Mouse (Mus musculus): ENCODE measurements at regions not wholly inside any gene's neighbourhood (a gene's known extent, or its start where the extent isn't known, plus 50 kb on each side); places are given as distances from the start of the nearest gene placed in this dataset.

DNA sequence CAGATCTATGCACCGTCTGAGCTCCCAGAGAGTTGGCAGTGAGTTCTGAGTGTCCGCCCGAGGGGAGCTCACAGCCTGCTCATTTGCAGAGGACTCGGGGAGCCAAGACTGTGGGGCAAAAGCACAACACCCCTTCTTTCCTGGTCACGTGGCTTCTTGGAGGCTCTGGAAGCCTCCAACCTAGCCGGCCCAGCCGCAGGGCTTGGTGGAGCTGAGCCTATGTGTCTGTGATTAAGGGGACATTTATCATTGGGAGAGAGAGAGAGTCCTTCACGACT is 217.5 kb downstream of the Vrk1 start:
- H3K27me3 ChIP-seq (ENCODE audit: control insufficient read depth, insufficient read depth, low read length): no peaks in the 10 kb centered on the region
- no peak for DNase-seq
- WGBS: 32% methylated on average over 8 of the region's 8 CpGs
- TF ChIP-seq POLR2A (IDR thresholded peaks at IDR 0.05; ENCODE audit: borderline replicate concordance, insufficient read depth, low read length) (no peak), CTCF (IDR thresholded peaks at IDR 0.05; ENCODE audit: borderline replicate concordance, insufficient read depth, low read depth, low read length) (no peak)
- H3K4me3 ChIP-seq (replicated peaks; ENCODE audit: insufficient read depth, low read depth, low read length): no peak overlapping the region
- H3K4me1 ChIP-seq (ENCODE audit: control insufficient read depth, insufficient read depth, low read length): no peaks in the 10 kb centered on the region
- no peak overlapping the region for H3K27ac ChIP-seq (ENCODE audit: insufficient read depth, low read length)

- H3K4me3 ChIP-seq (replicated peaks; ENCODE audit: insufficient read depth, low read depth, low read length): no peak overlapping the region
- TF ChIP-seq POLR2A (IDR thresholded peaks at IDR 0.05; ENCODE audit: borderline replicate concordance, insufficient read depth, low read length) (no peak), CTCF (IDR thresholded peaks at IDR 0.05; ENCODE audit: borderline replicate concordance, insufficient read depth, low read depth, low read length) (no peak)
- 43% methylated on average over 10 of the region's 10 CpGs for WGBS
- H3K4me1 ChIP-seq (ENCODE audit: control insufficient read depth, insufficient read depth, low read length): no peaks in the 10 kb centered on the region; the same call in 1 of the 2 replicates
- H3K27ac ChIP-seq (ENCODE audit: insufficient read depth, low read length): no peak overlapping the region
- no peaks in the 10 kb centered on the region for H3K27me3 ChIP-seq (ENCODE audit: control insufficient read depth, insufficient read depth, low read length)
- DNase-seq: no peak
These were observed 235.3 kb downstream of the Vrk1 start for GRCm38 (mm10) chr12:106245178-106245840.

DNA sequence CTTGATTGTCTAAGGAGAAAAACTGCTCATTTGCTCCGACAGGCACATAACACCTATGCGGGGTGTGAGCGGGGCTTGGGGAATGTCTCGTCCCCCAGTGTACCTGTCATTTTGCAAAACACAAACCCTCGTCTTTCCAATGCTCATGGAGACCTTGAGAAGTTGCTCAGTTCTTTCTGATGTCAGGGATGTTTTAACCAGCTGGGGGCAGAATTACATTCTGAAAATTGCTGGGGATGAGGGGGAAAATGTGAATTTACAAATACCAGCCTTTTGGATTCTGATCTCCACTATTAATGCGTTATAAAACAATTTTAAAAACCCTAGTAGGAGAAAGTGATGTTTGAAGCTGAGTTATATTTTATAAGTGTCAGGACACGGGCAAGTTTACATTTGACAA is 263.6 kb downstream of the Vrk1 start:
- WGBS: 93% methylated on average over 7 of the region's 7 CpGs
- DNase-seq: no peak
- TF ChIP-seq CTCF (IDR thresholded peaks at IDR 0.05; ENCODE audit: borderline replicate concordance, insufficient read depth, low read depth, low read length): no peak
- TF ChIP-seq POLR2A (IDR thresholded peaks at IDR 0.05; ENCODE audit: borderline replicate concordance, insufficient read depth, low read length): no peak

GRCm38 (mm10) chr12:106277886-106278285 is 267.9 kb downstream of the Vrk1 start:
- Histone ChIP-seq H3K27me3 (ENCODE audit: control insufficient read depth, insufficient read depth, low read length) (no peaks in the 10 kb centered on the region), H3K27ac (ENCODE audit: insufficient read depth, low read length) (no peak overlapping the region), H3K4me1 (ENCODE audit: control insufficient read depth, insufficient read depth, low read length) (no peaks in the 10 kb centered on the region), H3K4me3 (replicated peaks; ENCODE audit: insufficient read depth, low read depth, low read length) (no peak overlapping the region)
- 90% methylated on average over 14 of the region's 14 CpGs for WGBS
- no peak for DNase-seq
- TF ChIP-seq CTCF (IDR thresholded peaks at IDR 0.05; ENCODE audit: borderline replicate concordance, insufficient read depth, low read depth, low read length) (no peak), POLR2A (IDR thresholded peaks at IDR 0.05; ENCODE audit: borderline replicate concordance, insufficient read depth, low read length) (no peak)

More for the DNA sequence above, 263.6 kb downstream of the Vrk1 start:
- H3K27ac ChIP-seq (ENCODE audit: insufficient read depth, low read length): no peak overlapping the region
- no peaks in the 10 kb centered on the region; the same call in 1 of the 2 replicates for H3K27me3 ChIP-seq (ENCODE audit: control insufficient read depth, insufficient read depth, low read length)
- no peaks in the 10 kb centered on the region for H3K4me1 ChIP-seq (ENCODE audit: control insufficient read depth, insufficient read depth, low read length)
- H3K4me3 ChIP-seq (replicated peaks; ENCODE audit: insufficient read depth, low read depth, low read length): no peak overlapping the region

- 58% methylated on average over 16 of the region's 16 CpGs for WGBS
- H3K4me1 ChIP-seq (ENCODE audit: control insufficient read depth, insufficient read depth, low read length): no peaks in the 10 kb centered on the region; the same call in 1 of the 2 replicates
- H3K27ac ChIP-seq (ENCODE audit: insufficient read depth, low read length): no peak overlapping the region
- no peaks in the 10 kb centered on the region for H3K27me3 ChIP-seq (ENCODE audit: control insufficient read depth, insufficient read depth, low read length)
- H3K4me3 ChIP-seq (replicated peaks; ENCODE audit: insufficient read depth, low read depth, low read length): no peak overlapping the region
- TF ChIP-seq POLR2A (IDR thresholded peaks at IDR 0.05; ENCODE audit: borderline replicate concordance, insufficient read depth, low read length) (no peak), CTCF (IDR thresholded peaks at IDR 0.05; ENCODE audit: borderline replicate concordance, insufficient read depth, low read depth, low read length) (no peak)
- DNase-seq: no peak
These were observed 272.6 kb downstream of the Vrk1 start for GRCm38 (mm10) chr12:106282491-106283106.

DNA sequence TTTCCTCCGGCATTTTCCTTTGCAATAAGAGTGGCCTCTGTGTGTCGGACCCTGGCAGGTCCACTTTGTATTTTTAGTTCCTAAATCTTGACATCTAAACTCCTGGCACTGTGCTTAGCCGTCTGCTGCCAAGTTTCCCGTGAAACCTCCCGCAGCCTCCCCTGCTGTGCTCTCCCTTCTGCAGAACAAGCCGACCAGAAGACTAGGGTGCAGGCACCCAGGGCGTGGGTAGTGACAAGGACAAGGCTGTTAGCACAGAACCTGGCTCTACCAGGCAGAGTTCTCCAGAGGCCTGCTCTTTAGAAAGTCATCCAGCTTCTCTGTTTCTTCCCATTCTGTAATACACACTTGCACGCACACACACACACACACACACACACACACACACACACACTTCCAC is 274.8 kb downstream of the Vrk1 start:
- no peak overlapping the region for H3K4me3 ChIP-seq (replicated peaks; ENCODE audit: insufficient read depth, low read depth, low read length)
- TF ChIP-seq POLR2A (IDR thresholded peaks at IDR 0.05; ENCODE audit: borderline replicate concordance, insufficient read depth, low read length): no peak
- TF ChIP-seq CTCF (IDR thresholded peaks at IDR 0.05; ENCODE audit: borderline replicate concordance, insufficient read depth, low read depth, low read length): no peak
- DNase-seq: no peak
- no peak overlapping the region for H3K27ac ChIP-seq (ENCODE audit: insufficient read depth, low read length)
- WGBS: 47% methylated on average over 8 of the region's 8 CpGs
- no peaks in the 10 kb centered on the region; the same call in 1 of the 2 replicates for H3K4me1 ChIP-seq (ENCODE audit: control insufficient read depth, insufficient read depth, low read length)
- no peaks in the 10 kb centered on the region for H3K27me3 ChIP-seq (ENCODE audit: control insufficient read depth, insufficient read depth, low read length)

GRCm38 (mm10) chr12:106288791-106289515 is 278.9 kb downstream of the Vrk1 start:
- no peaks in the 10 kb centered on the region for H3K27me3 ChIP-seq (ENCODE audit: control insufficient read depth, insufficient read depth, low read length)
- H3K4me3 ChIP-seq (replicated peaks; ENCODE audit: insufficient read depth, low read depth, low read length): no peak overlapping the region
- TF ChIP-seq CTCF (IDR thresholded peaks at IDR 0.05; ENCODE audit: borderline replicate concordance, insufficient read depth, low read depth, low read length) (no peak), POLR2A (IDR thresholded peaks at IDR 0.05; ENCODE audit: borderline replicate concordance, insufficient read depth, low read length) (no peak)
- no peak overlapping the region for H3K27ac ChIP-seq (ENCODE audit: insufficient read depth, low read length)
- WGBS: 73% methylated on average over 23 of the region's 23 CpGs
- no peaks in the 10 kb centered on the region; the same call in 1 of the 2 replicates for H3K4me1 ChIP-seq (ENCODE audit: control insufficient read depth, insufficient read depth, low read length)
- no peak for DNase-seq

Data from cerebellum, adult 2 months (tissue).